Mouse (Mus musculus) spleen, postnatal 10 days (tissue): ENCODE measurements around the gene Pde7b.
A peak's percentile ranks its signal among the peaks of the same experiment; 100 is the strongest.

ENCODE experiments used
- DNase-seq, 2 experiments: peaks; one replicate each; pipeline ENCODE4 v3.0.0; 2021 to 2022; ENCODE audit warnings: low spot score in 2 of 2

The Pde7b gene

GRCm38 (mm10) chr10:20431336-20431735 lies 293.5 kb downstream of the Pde7b start:
- DNase-seq = no peak

- DNase-seq = no peak
These were observed 303.5 kb downstream of the Pde7b start for GRCm38 (mm10) chr10:20421299-20421883.

DNA sequence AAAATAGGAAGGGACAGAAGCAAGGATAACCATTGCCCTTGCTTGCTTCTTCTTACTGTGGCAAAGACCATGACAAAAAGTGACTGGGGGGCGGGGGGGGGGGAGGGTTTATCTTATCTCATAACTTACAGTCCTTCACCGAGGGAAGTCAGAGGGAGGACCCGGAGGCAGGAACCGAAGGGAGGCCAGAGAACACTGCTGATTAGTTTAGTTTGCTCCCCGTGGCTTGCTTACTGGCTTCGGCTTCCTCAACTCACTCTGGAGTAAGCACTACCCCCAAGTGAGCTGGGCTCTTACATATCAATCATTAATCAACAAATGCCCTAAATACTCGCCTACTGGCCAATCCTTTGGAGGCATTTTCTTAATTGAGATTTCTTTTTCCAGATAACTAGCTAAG lies 304.6 kb downstream of the Pde7b start:
- DNase-seq = no peak

DNA sequence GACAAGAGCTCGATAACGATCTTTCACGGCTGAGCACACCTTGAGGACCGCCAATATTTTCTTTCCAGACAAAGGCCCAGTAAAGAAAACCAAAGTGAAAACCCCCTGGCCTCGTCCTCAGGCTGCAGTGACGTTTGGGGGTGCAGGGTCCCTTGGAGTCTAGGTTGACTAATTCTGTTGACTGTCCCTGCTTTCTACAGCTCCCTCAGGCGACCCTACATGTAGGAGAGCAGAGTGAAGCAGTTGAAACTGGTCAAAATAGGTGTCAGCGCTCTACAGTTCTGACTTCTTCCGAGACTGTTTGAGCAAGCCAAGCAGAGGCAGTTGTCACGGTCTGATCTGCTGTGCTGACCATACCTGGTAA lies 306.0 kb downstream of the Pde7b start:
- DNase-seq = no peak

DNA sequence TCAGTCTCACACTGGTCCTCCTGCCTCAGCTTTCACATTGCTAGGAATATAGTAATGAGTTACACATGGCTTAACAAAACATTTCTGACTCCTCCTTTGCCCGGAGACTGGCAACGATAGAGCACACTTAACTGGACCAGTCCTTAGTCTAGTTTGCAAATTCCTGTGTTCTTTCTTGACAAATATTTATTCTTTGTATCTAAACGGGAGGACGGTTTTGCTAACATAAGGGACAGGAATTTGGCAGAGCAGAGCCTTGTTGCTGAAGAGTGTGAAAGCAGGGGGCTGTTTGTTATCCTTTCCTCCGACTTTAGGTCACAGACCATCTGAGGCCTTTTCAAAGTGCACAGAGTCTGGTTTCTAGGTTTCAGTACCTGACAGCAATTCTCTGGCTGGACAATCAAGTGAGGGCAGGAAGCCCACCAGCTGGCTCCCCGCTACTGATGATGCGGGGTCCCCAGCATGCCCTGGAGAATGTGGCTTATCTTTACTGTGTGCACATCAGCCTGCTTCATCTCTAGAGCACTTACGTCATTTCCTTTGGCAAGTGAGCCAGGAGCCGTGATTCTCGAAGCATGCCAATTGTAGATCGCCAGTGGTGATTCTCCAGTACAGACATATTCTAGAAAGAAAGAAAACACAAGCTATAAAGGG lies 306.5 kb downstream of the Pde7b start:
- no peak for DNase-seq

- DNase-seq = no peak
These were observed 315.7 kb downstream of the Pde7b start for GRCm38 (mm10) chr10:20409181-20409580.

- no peak for DNase-seq
These were observed 316.5 kb downstream of the Pde7b start for GRCm38 (mm10) chr10:20408336-20408735.

DNA sequence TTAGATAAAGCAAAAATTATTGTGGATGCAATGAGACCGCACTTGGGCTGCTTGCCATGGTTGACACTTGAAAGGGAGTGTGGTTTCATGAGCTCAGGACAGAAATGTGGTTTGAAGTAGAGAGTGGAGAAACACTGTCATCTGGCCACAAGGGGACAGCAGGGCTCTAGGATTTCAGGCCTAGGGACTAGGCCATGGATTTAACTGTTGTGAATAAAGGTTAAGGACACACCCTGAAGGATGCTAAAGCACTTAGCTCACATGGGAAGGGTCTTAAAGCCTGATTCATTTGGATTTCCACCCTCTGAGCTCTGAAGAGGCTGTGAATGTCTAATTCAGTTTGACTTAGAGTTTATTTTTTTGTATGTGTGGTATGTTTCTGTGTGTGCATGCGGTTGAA lies 319.4 kb downstream of the Pde7b start:
- DNase-seq = peak in 1 of 2 experiments; percentile 24

DNA sequence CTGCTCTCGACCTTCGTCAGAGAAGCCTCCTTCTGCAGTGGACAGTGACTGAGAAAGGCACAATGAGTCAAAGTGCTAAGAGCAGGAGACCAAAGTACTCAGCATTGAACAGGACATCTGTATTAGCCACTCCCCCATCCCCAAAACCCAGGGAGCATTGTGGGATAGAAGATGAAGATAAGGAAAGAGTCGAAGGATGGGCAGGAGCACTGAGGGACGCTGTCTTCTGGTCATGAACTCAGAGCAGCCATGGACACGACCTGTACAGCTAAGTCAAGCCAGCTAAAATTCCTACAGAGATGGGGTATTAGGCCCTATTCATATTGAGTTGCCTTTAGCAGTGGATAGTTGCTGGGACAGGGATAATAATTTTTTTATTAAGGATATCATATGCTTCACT lies 321.9 kb downstream of the Pde7b start:
- no peak for DNase-seq

- DNase-seq = no peak
These were observed 324.5 kb downstream of the Pde7b start for GRCm38 (mm10) chr10:20400406-20400805.

DNA sequence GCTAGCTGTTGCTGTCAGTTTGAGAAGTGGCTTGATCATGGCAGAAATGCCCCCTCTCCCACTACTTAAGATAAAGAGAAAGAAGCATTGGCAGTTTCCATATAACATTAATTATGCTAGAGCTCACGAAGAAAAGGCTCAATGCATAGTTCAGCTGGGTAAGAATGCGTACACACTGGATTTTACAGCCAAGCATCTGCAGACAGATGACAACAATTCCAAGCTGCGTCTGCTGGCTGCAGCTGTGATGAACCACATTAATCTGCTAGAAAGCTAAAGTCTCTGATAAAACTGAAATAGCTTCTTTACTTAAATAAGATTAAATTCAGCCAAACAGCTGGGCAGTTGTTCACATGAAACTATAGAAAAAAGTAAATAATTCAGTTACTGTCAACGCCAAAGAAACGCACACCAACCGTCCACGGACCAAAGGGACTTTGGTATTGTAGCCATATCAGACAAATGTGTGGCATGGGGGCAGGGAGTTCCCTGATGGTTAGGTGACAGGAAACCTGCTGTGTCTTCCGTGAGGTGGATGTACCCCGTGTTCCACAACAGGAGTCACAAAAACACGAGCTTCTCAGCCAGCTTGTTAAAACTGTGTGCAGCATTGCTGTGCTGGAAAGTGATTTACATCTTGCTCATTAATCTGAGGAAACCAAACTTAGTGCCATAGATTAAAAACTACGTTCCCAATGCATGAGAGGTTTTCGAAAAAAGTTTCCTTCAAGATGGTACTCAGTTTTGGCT lies 326.1 kb downstream of the Pde7b start:
- DNase-seq = no peak

DNA sequence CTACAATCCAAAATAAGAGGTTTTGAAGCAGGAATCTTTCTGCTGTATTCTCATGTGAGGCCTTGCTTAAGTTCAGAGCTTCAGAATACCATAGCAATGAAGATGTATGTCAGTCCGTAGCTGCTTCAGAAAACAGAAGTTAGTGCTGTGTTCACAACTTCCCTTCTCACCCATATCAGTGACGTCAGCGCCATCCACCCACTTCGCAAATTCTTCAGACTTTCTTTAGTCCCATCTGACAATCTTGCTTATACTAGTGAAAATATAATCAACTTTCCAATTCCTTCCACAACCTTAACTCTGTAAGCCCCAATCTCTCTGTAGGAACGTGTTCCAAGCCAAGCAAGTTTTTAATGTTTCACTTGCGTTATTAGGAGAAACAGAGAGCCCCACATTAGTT lies 326.7 kb downstream of the Pde7b start:
- DNase-seq = peak in 1 of 2 experiments; percentile 27

DNA sequence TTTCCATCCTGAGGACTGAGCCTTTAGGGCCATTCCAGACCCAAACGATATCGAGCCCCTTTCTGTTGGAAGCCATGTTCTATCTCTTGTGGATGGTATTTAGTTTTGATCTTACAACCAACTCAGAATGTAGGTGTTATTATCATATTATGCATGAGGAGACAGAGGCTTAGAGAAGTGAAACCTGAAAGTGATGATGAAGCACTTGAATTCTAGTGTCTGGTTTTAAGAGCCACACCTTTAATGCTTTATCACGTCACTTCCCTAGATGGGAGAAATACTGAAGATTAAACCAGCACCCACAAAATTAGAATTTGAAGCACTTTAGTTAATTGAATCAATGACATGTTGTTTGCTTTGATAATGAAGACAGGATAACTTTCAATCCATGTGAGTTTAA lies 329.1 kb downstream of the Pde7b start:
- no peak for DNase-seq

DNA sequence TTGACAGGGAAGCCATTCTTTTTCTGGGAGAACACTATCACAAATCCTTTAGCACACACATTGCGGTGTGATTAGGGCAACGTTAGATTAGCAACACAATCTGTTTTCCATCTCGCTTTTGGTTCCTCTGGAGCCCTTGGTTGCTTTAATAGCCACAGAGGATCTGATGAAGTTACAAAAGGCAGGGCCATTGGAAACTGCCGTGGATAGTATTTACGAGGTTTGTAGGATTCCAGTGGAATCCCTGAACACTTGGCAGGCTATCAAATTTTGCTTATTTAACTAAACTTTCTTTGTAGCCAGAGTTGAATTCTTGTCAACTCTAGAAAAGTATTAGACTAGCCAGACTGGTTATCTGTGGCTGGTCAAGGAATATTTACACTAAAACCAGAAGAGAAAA lies 330.1 kb downstream of the Pde7b start:
- DNase-seq = no peak

- DNase-seq = no peak
These were observed 334.3 kb downstream of the Pde7b start for GRCm38 (mm10) chr10:20390568-20390967.

GRCm38 (mm10) chr10:20382807-20383419 lies 342.0 kb downstream of the Pde7b start:
- no peak for DNase-seq

DNA sequence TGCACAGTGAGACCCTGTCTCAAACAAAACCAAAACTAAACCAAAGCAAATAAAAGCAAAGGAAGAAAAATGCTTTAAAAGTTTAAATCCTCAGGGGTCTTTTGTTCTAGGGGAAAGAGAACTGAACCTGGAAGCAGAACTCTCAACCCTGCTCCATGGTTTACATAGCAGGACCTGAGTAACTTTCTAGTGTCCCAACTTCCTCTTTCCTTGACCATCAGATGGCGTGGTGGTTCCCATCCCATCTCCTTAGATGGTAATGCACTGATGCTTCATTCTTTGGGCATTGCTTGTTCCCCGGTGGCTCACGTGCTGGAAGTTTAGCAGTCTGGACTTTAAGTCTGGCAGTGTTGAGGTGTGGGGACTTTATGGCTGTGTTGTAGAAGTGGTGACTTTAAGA lies 343.5 kb downstream of the Pde7b start:
- DNase-seq = no peak

DNA sequence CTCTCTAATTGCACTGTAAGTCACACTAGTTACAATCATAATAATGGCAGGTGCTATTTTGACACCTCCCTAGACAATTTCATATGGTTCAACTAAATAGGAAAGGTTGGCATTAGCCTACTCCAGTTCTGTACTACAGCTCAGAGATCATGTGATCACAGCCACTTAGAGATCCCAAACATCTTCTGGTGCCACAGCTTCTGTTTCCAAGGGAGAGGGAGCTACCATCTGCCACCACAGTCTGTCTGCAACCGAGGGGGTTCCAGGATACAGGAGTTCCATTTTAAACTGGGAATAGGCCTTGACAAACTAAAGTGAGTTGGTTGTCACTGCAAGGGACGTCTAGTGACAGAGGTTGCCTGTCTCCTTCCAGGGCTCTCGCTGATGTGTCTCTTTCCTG lies 344.1 kb downstream of the Pde7b start:
- DNase-seq = no peak

- no peak for DNase-seq
These were observed 345.7 kb downstream of the Pde7b start for GRCm38 (mm10) chr10:20379071-20379735.

DNA sequence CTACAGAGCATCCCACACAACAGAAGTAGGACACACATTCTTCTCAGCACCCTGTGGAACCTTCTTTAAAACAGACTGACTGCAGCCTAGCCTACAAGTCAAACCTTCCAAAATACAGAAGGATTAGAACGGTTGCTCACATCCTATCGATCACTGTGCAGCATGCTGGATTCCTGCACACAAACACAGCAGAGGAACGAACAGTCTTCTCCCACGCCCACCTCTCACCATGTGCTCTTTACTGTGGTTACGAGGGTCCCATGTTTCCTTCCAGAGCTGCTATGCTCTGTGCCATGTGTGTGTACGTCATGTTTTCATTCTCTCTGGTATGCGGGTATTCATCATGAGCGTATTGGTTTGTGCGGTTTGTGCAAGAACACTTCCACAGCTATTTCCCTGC lies 347.3 kb downstream of the Pde7b start:
- no peak for DNase-seq

DNA sequence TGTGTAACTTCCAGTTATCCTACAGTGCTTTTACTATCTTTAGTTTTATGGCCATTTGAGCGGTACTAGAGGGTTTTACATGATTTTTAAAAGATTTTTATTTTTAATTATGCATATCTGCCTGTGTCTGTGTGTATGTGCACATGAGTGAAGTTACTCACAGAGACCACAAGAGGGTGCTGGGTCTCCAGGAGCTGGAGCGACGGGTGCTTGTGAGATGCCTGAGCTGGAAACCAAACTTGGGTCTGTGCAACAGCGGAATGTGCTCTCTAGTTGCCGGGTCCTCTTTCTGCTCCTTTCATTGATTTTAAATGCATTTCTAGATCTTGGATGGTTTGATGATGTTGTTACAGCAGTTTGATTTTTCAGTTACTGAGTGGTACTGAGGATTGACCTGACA lies 352.8 kb downstream of the Pde7b start:
- no peak for DNase-seq

DNA sequence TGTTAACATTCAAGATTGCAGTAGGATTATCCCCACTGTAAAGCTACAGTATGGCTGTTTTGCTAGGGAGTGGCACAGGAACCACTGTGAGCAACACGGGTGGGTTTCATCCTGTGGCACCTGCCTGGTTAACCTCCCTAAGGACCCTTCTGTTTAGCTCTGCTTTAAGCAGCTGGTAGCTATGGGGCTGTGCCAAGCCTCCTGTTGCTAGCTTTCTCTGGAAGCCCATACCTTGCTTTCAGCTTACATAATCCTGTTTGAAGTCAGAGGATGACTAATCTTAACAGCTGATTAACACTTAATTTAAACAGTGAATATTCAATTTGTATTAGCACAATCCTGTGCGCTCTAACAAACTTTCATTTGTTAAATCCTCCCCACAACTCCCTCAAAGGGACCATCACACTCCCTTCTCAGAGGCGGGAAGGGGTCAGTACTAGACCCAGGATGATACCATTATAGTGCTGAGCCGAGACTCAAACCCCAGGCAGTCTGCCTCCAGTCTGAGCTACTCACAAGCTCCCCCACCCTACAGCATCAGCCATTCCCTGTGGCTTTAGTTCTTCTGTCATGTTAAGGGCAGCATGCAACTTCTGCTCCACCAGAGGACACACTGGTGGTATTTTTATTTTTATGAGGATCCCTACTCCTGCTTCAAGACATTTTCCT lies 362.3 kb downstream of the Pde7b start:
- DNase-seq = no peak
